Mouse (Mus musculus): ENCODE measurements around the gene Fbxw10. TPM values are rescaled to one million over a fixed set of nuclear protein-coding genes. Genes with fewer than 3 reads are reported as not detected.

The Fbxw10 gene
- polyA plus RNA-seq, 1 experiment from 2014 or later = 0.24 TPM

GRCm38 (mm10) chr11:62921052-62921977, 74.4 kb downstream of the Fbxw10 start:
- no peaks in the 10 kb centered on the region for H3K36me3 ChIP-seq (ENCODE audit: control insufficient read depth, insufficient read depth, low read length)
- 0 out of 2 replicates have a peak, but pooled peaks cover 3% of the 10 kb centered on the region for H3K4me1 ChIP-seq (ENCODE audit: control insufficient read depth, insufficient read depth, low read length)
- peak overlapping the region; percentile 27 for H3K4me3 ChIP-seq (replicated peaks; ENCODE audit: low read depth, low read length)
- peak; percentile 75 for ATAC-seq (ENCODE audit: low FRiP score, low TSS enrichment)
- WGBS = 29% methylated on average over 25 of the region's 25 CpGs
- H3K27ac ChIP-seq (replicated peaks; ENCODE audit: low read depth, low read length) = peak overlapping the region; percentile 38
- peak overlapping the region; percentile 44 for H3K4me2 ChIP-seq (ENCODE audit: low read length)
- peak overlapping the region; percentile 40; the same call in 1 of the 2 replicates for H3K9ac ChIP-seq (replicated peaks; ENCODE audit: low read length)
- H3K27me3 ChIP-seq (ENCODE audit: control insufficient read depth, insufficient read depth, low read length) = no peaks in the 10 kb centered on the region
- H3K9me3 ChIP-seq (ENCODE audit: control insufficient read depth, low read length) = no peaks in the 10 kb centered on the region
- peak; percentile 96 for DNase-seq

GRCm38 (mm10) chr11:62924091-62924761, 77.4 kb downstream of the Fbxw10 start:
- Histone ChIP-seq H3K4me3 (replicated peaks; ENCODE audit: low read depth, low read length) (no peak overlapping the region), H3K36me3 (ENCODE audit: control insufficient read depth, insufficient read depth, low read length) (no peaks in the 10 kb centered on the region), H3K9ac (replicated peaks; ENCODE audit: low read length) (no peak overlapping the region), H3K27ac (replicated peaks; ENCODE audit: low read depth, low read length) (no peak overlapping the region), H3K27me3 (ENCODE audit: control insufficient read depth, insufficient read depth, low read length) (no peaks in the 10 kb centered on the region), H3K9me3 (ENCODE audit: control insufficient read depth, low read length) (no peaks in the 10 kb centered on the region), H3K4me2 (ENCODE audit: low read length) (no peak overlapping the region), H3K4me1 (ENCODE audit: control insufficient read depth, insufficient read depth, low read length) (0 out of 2 replicates have a peak, but pooled peaks cover 3% of the 10 kb centered on the region)
- DNase-seq (no peak), ATAC-seq (ENCODE audit: low FRiP score, low TSS enrichment) (no peak)
- WGBS = 93% methylated on average over 6 of the region's 6 CpGs

Other genes starting within 250 kb of the Fbxw10 start
- gene Lrrc75a, start 198.5 kb upstream of the Fbxw10 start, polyA plus RNA-seq (2014; fragmentation: Nextera tagmentation; extraction: Ambion mirVana) = 11.1 and 13.1 TPM in 2 replicates
- 21.6 TPM in 2 replicates for gene Mmgt2, start 198.4 kb upstream of the Fbxw10 start, polyA plus RNA-seq (2014; fragmentation: Nextera tagmentation; extraction: Ambion mirVana)
- 18.9 and 25.2 TPM in 2 replicates for gene Zfp287, start 115.2 kb upstream of the Fbxw10 start, polyA plus RNA-seq (2014; fragmentation: Nextera tagmentation; extraction: Ambion mirVana)
- gene Gm10428, start 94.0 kb upstream of the Fbxw10 start, polyA plus RNA-seq (2014; fragmentation: Nextera tagmentation; extraction: Ambion mirVana) = not detected in 2 replicates
- 31.2 and 32.5 TPM in 2 replicates for gene Zfp286, start 57.6 kb upstream of the Fbxw10 start, polyA plus RNA-seq (2014; fragmentation: Nextera tagmentation; extraction: Ambion mirVana)
- gene Trim16, start 26.8 kb upstream of the Fbxw10 start, polyA plus RNA-seq (2014; fragmentation: Nextera tagmentation; extraction: Ambion mirVana) = 4.5 and 6.8 TPM in 2 replicates
- gene Tvp23b, start 32.4 kb downstream of the Fbxw10 start, polyA plus RNA-seq (2014; fragmentation: Nextera tagmentation; extraction: Ambion mirVana) = 55.9 and 58.9 TPM in 2 replicates
- gene Cdrt4, start 104.1 kb downstream of the Fbxw10 start, polyA plus RNA-seq (2014; fragmentation: Nextera tagmentation; extraction: Ambion mirVana) = not detected in 2 replicates
- gene Tekt3, start 214.6 kb downstream of the Fbxw10 start, polyA plus RNA-seq (2014; fragmentation: Nextera tagmentation; extraction: Ambion mirVana) = not detected in 2 replicates

Measured in midbrain, embryonic 14.5 days (tissue).